Mouse (Mus musculus): ENCODE measurements around the gene Zfp110. TPM values are rescaled to one million over a fixed set of nuclear protein-coding genes. Genes with fewer than 3 reads are reported as not detected.

Zfp110 gene
- 32.1 TPM for polyA plus RNA-seq (2014; fragmentation: Illumina TruSeq; extraction: RNeasy Lipid Tissue Mini Kit (QIAGEN cat#74804); ENCODE audit: low replicate concordance)

DNA sequence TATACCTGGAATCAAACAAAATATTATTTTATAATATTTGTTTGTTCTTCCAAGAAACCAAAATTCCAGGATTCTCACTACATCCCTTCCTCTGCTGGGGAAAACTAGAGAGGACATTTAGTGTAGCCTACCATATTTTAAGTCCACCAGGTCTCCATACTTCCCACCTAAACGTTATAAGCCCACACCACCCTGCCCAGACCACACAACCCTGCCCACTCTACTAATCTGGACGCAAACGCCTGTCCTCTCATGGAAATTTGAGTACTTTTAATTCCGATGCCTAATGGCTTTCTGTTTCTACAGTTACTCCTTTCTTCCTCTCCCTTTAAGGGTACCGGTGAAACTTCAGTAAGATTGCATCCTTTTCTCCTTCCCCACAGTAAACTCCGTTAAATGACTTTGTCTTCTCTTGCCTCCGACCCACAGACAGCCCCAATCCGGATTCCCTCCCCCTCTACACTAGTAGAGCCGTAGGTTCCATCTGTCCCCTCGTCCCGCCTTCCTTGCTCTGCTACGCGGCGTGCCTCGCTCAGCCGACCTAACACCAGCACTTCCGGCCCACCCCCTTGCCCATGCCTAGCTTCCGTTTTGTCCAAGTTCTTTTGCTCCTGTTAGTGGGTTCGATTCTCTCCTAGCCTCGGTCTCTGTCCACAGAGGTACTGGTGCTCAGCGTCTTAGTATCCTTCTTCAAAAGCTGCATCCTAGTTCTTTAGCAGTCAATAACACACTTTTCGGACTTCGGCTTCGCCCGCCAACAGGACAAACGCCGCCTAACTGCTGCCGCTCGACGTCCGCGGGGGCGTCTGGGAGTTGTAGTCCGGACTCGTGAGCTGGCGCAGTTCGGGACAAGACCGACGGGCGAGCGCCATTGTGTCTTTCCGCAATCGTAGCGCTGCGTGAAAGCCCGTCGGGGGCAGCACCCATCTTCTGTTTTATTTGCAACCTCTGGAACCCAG is at the start of gene Zfp110:
Gene Zfp110, plus strand, starts transcription at position 600 of the 959 bp plus-strand sequence.

DNA sequence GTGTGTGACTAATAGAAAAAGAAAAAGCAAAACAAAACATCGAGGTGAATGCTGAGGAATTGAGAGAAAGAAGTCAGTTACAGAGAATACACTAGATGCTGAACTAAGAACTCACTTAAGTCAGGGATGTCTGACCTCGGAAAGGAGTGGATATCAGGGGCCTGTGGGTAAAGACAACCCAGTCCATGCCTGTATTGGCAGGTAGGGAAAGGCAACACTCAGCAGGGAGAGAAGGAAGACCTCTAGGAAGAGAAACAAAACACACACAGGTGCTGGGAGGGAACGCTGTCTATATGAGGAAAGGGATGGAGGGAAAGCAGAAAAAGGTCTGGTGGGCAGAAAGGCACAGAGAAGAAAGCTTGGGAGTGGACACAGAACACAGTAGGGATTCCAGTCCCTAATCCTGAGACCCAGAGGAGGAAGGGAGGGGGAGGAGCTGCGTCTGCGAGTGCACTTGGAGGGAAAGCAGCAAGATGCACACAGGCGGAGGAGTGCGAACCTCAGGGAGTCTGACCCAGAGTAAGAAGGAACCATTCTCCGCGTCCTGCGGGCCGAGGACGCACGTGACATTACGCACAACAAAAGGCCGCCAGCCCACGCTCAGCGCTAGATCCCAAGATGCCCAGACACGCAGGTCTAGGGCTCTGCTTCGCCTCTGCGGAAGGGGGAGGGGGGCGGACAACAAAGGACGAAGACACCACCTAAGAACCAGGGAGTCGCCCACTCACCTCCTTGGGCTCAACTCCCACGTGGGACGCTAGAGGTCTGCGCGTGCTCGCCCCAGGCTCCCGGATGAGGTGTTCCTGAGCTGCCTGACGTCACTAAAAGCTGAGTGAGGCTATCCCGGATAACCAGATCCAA is 31.5 kb upstream of the Zfp110 start, which contains the start of gene Zscan18:
Gene Zscan18, minus strand, starts transcription at position 770 of the 861 bp plus-strand sequence.

GRCm38 (mm10) chr7:12818521-12819295 is 15.9 kb upstream of the Zfp110 start, which contains the start of gene Zfp329:
Gene Zfp329 (minus strand): TSS chr7:12818858.

GRCm38 (mm10) chr7:12880911-12881660 is 46.5 kb downstream of the Zfp110 start, which contains the start of gene Zfp128:
Gene Zfp128 (plus strand): TSS chr7:12881177.

GRCm38 (mm10) chr7:12897655-12898410 is 63.3 kb downstream of the Zfp110 start, which contains the start of gene Zscan22:
Gene Zscan22 (plus strand): TSS chr7:12897815.

Other genes with a start within 250 kb of the Zfp110 start
- gene Vmn2r53, start 226.0 kb upstream of the Zfp110 start, polyA plus RNA-seq (2014; fragmentation: Illumina TruSeq; extraction: RNeasy Lipid Tissue Mini Kit (QIAGEN cat#74804); ENCODE audit: low replicate concordance) = not detected
- gene Vmn2r54, start 194.4 kb upstream of the Zfp110 start, polyA plus RNA-seq (2014; fragmentation: Illumina TruSeq; extraction: RNeasy Lipid Tissue Mini Kit (QIAGEN cat#74804); ENCODE audit: low replicate concordance) = not detected
- not detected for gene Vmn2r55, start 149.8 kb upstream of the Zfp110 start, polyA plus RNA-seq (2014; fragmentation: Illumina TruSeq; extraction: RNeasy Lipid Tissue Mini Kit (QIAGEN cat#74804); ENCODE audit: low replicate concordance)
- gene Vmn2r56, start 99.8 kb upstream of the Zfp110 start, polyA plus RNA-seq (2014; fragmentation: Illumina TruSeq; extraction: RNeasy Lipid Tissue Mini Kit (QIAGEN cat#74804); ENCODE audit: low replicate concordance) = not detected
- 0.22 TPM for gene Zscan18, start 31.1 kb upstream of the Zfp110 start, polyA plus RNA-seq (2014; fragmentation: Illumina TruSeq; extraction: RNeasy Lipid Tissue Mini Kit (QIAGEN cat#74804); ENCODE audit: low replicate concordance)
- 21.9 TPM for gene Zfp329, start 15.9 kb upstream of the Zfp110 start, polyA plus RNA-seq (2014; fragmentation: Illumina TruSeq; extraction: RNeasy Lipid Tissue Mini Kit (QIAGEN cat#74804); ENCODE audit: low replicate concordance)
- gene Zfp128, start 46.4 kb downstream of the Zfp110 start, polyA plus RNA-seq (2014; fragmentation: Illumina TruSeq; extraction: RNeasy Lipid Tissue Mini Kit (QIAGEN cat#74804); ENCODE audit: low replicate concordance) = 1.6 TPM
- gene Zscan22, start 63.1 kb downstream of the Zfp110 start, polyA plus RNA-seq (2014; fragmentation: Illumina TruSeq; extraction: RNeasy Lipid Tissue Mini Kit (QIAGEN cat#74804); ENCODE audit: low replicate concordance) = 3.0 TPM
- gene Rps5, start 87.5 kb downstream of the Zfp110 start, polyA plus RNA-seq (2014; fragmentation: Illumina TruSeq; extraction: RNeasy Lipid Tissue Mini Kit (QIAGEN cat#74804); ENCODE audit: low replicate concordance) = 9.4 TPM
- not detected for gene Rnf225, start 92.7 kb downstream of the Zfp110 start, polyA plus RNA-seq (2014; fragmentation: Illumina TruSeq; extraction: RNeasy Lipid Tissue Mini Kit (QIAGEN cat#74804); ENCODE audit: low replicate concordance)
- gene Zfp324, start 131.1 kb downstream of the Zfp110 start, polyA plus RNA-seq (2014; fragmentation: Illumina TruSeq; extraction: RNeasy Lipid Tissue Mini Kit (QIAGEN cat#74804); ENCODE audit: low replicate concordance) = 1.1 TPM
- 1.6 TPM for gene Zfp446, start 143.1 kb downstream of the Zfp110 start, polyA plus RNA-seq (2014; fragmentation: Illumina TruSeq; extraction: RNeasy Lipid Tissue Mini Kit (QIAGEN cat#74804); ENCODE audit: low replicate concordance)
- not detected for gene Slc27a5, start 163.4 kb downstream of the Zfp110 start, polyA plus RNA-seq (2014; fragmentation: Illumina TruSeq; extraction: RNeasy Lipid Tissue Mini Kit (QIAGEN cat#74804); ENCODE audit: low replicate concordance)
- 7.0 TPM for gene Trim28, start 164.4 kb downstream of the Zfp110 start, polyA plus RNA-seq (2014; fragmentation: Illumina TruSeq; extraction: RNeasy Lipid Tissue Mini Kit (QIAGEN cat#74804); ENCODE audit: low replicate concordance)
- 0.19 TPM for gene Zbtb45, start 175.3 kb downstream of the Zfp110 start, polyA plus RNA-seq (2014; fragmentation: Illumina TruSeq; extraction: RNeasy Lipid Tissue Mini Kit (QIAGEN cat#74804); ENCODE audit: low replicate concordance)
- gene Chmp2a, start 200.0 kb downstream of the Zfp110 start, polyA plus RNA-seq (2014; fragmentation: Illumina TruSeq; extraction: RNeasy Lipid Tissue Mini Kit (QIAGEN cat#74804); ENCODE audit: low replicate concordance) = 78.8 TPM
- 50.0 TPM for gene Ube2m, start 203.5 kb downstream of the Zfp110 start, polyA plus RNA-seq (2014; fragmentation: Illumina TruSeq; extraction: RNeasy Lipid Tissue Mini Kit (QIAGEN cat#74804); ENCODE audit: low replicate concordance)
- gene Mzf1, start 220.0 kb downstream of the Zfp110 start, polyA plus RNA-seq (2014; fragmentation: Illumina TruSeq; extraction: RNeasy Lipid Tissue Mini Kit (QIAGEN cat#74804); ENCODE audit: low replicate concordance) = 0.15 TPM

Data from small intestine, adult 10 weeks (tissue).